Mouse (Mus musculus): ENCODE results near the gene Rbm20.

- TF ChIP-seq CTCF (IDR thresholded peaks at IDR 0.05; ENCODE audit: low read depth, low read length) (no peak), POLR2A (IDR thresholded peaks at IDR 0.05; ENCODE audit: insufficient read depth, low read length) (no peak), EP300 (IDR thresholded peaks at IDR 0.05; ENCODE audit: insufficient read depth, low read depth, low read length) (no peak)
Measured at GRCm38 (mm10) chr19:53670625-53671141, 6.4 kb upstream of the Rbm20 start.
